ENCODE assay signal across 8 mouse cellular contexts in the genomic region with DNA sequence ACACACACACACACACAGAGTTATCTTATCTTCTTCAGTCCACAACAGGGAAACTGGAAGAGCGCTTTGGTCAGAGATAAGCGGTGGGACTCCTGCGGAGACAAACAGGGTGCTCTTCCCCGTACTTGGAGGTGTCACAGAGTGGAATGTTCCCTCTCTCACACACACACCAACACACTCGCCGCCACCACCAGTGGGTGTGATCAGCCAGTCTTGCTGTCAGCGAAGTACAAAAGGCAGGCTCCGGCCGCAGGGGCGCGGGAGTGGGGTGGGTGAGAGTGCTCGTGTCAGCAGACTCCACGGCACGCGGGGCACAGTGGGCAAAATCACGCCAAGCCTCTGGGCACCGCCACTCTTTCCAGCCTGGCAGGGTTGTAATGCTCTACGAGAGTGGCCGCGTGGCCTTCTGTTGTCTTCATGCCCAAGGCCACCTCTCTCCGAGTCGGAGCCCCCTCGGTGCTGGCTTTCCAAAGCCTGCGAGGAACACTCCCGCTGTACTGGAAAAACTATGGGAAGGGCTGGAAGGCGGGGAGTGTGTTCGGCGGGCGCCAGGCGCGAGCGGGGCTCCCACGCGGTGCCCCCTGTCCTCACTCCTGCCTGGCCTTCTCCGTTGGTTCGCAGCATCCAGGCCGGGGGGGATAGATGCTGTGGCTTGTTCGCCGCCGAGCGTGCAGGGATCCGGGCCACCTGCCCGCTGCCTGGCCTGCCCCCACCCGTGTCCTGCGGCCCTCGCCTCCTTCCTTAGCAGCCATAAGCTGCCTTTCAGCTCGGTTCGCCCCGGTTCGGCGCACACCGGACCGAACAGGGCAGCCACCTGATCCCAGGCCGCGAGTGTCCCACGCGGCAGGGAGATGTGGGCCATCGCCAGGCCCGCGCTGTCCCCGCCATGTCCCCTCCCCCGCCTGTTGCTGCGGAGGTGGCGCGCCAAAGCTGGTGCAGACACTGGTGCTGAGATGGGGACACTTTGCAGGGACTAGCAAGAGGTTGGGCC. TPM values are rescaled to one million over a fixed set of nuclear protein-coding genes. Genes with fewer than 3 reads are reported as not detected.
DNase-seq lines count a peak whose midpoint lies in the region; ATAC-seq lines count a peak whose summit lies in the region.

No protein-coding gene starts in this region.

- H3K9me3 ChIP-seq in liver, embryonic 11.5 days (ENCODE audit: control insufficient read depth, low read length): no peaks in the 10 kb centered on the region

- ATAC-seq in liver, embryonic 11.5 days (replicated peaks; ENCODE audit: low FRiP score): 0 out of 2 replicates have a peak, but pooled peaks have one; percentile 27
- no peak for ATAC-seq in monocyte, adult 5-6 weeks (replicated peaks; ENCODE audit: insufficient number of reproducible peaks, low FRiP score, low TSS enrichment, poor library complexity, severe bottlenecking)

- peak overlapping the region; percentile 37 for H3K4me3 ChIP-seq in liver, embryonic 11.5 days (ENCODE audit: low read depth, low read length)

- peak; percentile 62 for DNase-seq in retina, postnatal 1 day
- DNase-seq in retina, embryonic 14.5 days (ENCODE audit: low spot score): no peak
- DNase-seq in embryo, embryonic 10 days (ENCODE audit: low spot score): peak; percentile 33
- peak; percentile 27 to 37 for DNase-seq in heart, postnatal 14 days
- DNase-seq in liver, embryonic 11.5 days (ENCODE audit: low spot score): peak; percentile 47
- peak; percentile 47 for DNase-seq in testis, postnatal 10 days (ENCODE audit: low spot score)
- DNase-seq in layer of hippocampus, postnatal 25 days (ENCODE audit: extremely low spot score in 1 of 2, low spot score in 1 of 2): no peak

- H3K27ac ChIP-seq in liver, embryonic 11.5 days (ENCODE audit: low read depth, low read length): peak overlapping the region; percentile 84

- peak overlapping the region; percentile 66 for H3K9ac ChIP-seq in liver, embryonic 11.5 days (ENCODE audit: low read depth, low read length)

- H3K36me3 ChIP-seq in liver, embryonic 11.5 days (ENCODE audit: control insufficient read depth, insufficient read depth, low read length): no peaks in the 10 kb centered on the region

- peaks cover 69% of the 10 kb centered on the region for H3K27me3 ChIP-seq in liver, embryonic 11.5 days (replicated peaks; ENCODE audit: control insufficient read depth, insufficient read depth, low read length)

- H3K4me2 ChIP-seq in liver, embryonic 11.5 days: peak overlapping the region; percentile 68

- H3K4me1 ChIP-seq in liver, embryonic 11.5 days (replicated peaks; ENCODE audit: control insufficient read depth, insufficient read depth, low read length): peaks cover 23% of the 10 kb centered on the region

- WGBS in liver, embryonic 11.5 days: 2% methylated on average over 64 of the region's 65 CpGs

- intact Hi-C loops in heart, postnatal 14 days (cut with DNase I): loop anchor here (5.0 to 10.0 kb wide), 3 partner anchors 48 to 620 kb away; no protein-coding TSS in a partner anchor

RNA-seq across cellular contexts. Expression of gene Prox1, which starts 4.5 kb away (rescaled TPM):
- 10 to 100 TPM; 39.5 to 43.6 TPM for total RNA-seq in heart, postnatal 14 days (2021)
- 12.1 and 13.9 TPM in 2 replicates for polyA plus RNA-seq in liver, embryonic 11.5 days (2014; fragmentation: Nextera tagmentation; extraction: Ambion mirVana)
- total RNA-seq in monocyte, adult 5-6 weeks (2017): not detected in 3 replicates
- total RNA-seq in layer of hippocampus, postnatal 25 days (2021): 100 to 1,000 TPM in 1 of 2 experiments, 10 to 100 TPM in 1; 93.4 to 124 TPM

Comparison
In these comparisons a context has a peak if more than half of its experiments do, and no peak if none do; other contexts are left out.
1. DNase-seq: peak in retina, postnatal 1 day (single experiment), embryo, embryonic 10 days (single experiment), heart, postnatal 14 days (2 of 2), liver, embryonic 11.5 days (single experiment) and testis, postnatal 10 days (single experiment); none in retina, embryonic 14.5 days (single experiment) and layer of hippocampus, postnatal 25 days (0 of 2).
2. RNA of gene Prox1, which starts 4.5 kb away (total RNA-seq): 93.4 to 124 TPM in layer of hippocampus, postnatal 25 days and 39.5 to 43.6 TPM in heart, postnatal 14 days; not detected in monocyte, adult 5-6 weeks; every median in the first group is over 10 times any median in the second.